Mouse (Mus musculus) NIH3T3 (cell line): ENCODE data around the gene Pxylp1.
"Not testable (repeated sequence)": the region's sequence is repeated elsewhere in the genome, so short reads cannot be mapped to it uniquely, and the experiment has no call there.

Experiments used
- DNase-seq: peaks from one replicate; pipeline ENCODE4 v3.0.0-alpha.2; 2012; ENCODE audit warnings: low read depth

Gene Pxylp1

DNA sequence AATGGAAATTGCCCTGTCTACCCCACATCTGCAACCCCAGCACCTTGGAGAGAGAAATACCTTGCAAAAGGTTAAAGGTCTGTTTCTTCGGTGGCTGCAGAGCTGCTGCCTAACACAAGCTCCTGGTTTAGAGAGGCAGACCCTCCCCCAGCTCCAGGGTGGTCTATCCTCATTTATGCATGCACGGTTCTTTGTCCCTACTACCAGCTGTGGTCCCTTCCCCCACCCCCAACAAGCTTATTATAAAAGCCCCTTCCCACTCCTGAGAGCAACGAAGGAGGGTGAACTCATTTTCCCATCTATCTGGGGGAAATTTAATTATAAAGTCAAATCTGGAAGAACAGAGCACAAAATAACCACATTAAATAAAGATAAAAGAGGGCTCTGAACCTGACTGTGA, at the start of gene Pxylp1:
Gene Pxylp1, minus strand, starts transcription at position 124 of the 400 bp plus-strand sequence.
- no peak for DNase-seq

DNA sequence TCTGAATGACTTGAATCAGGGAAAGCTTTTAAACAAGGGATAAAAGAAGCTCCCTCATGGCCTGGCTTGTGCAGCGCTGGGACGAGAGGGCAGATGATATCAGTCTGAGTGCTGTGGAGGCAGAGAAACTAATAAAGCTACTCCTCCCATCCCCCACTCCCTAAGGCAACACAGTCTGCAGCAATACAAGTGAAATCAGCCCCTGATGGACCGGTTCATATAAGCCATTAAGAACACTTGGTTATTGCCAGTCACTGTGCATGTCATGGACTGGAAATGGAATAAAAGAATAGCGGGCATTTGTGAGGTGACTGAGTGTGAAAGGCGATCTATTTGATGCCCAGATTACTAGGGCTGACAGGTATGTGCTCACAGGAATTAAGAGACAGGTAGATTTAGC, 46.4 kb upstream of the Pxylp1 start:
- no peak for DNase-seq

GRCm38 (mm10) chr9:96936427-96936826, 44.0 kb upstream of the Pxylp1 start:
- DNase-seq: not testable (repeated sequence)

GRCm38 (mm10) chr9:96935556-96936300, 43.3 kb upstream of the Pxylp1 start:
- no peak for DNase-seq

- no peak for DNase-seq
These were observed 42.3 kb upstream of the Pxylp1 start for GRCm38 (mm10) chr9:96934816-96935215.

GRCm38 (mm10) chr9:96932751-96933150, 40.3 kb upstream of the Pxylp1 start:
- no peak for DNase-seq

GRCm38 (mm10) chr9:96923577-96924316, 31.3 kb upstream of the Pxylp1 start:
- no peak for DNase-seq

- no peak for DNase-seq
These were observed 30.6 kb upstream of the Pxylp1 start for GRCm38 (mm10) chr9:96923119-96923518.

DNA sequence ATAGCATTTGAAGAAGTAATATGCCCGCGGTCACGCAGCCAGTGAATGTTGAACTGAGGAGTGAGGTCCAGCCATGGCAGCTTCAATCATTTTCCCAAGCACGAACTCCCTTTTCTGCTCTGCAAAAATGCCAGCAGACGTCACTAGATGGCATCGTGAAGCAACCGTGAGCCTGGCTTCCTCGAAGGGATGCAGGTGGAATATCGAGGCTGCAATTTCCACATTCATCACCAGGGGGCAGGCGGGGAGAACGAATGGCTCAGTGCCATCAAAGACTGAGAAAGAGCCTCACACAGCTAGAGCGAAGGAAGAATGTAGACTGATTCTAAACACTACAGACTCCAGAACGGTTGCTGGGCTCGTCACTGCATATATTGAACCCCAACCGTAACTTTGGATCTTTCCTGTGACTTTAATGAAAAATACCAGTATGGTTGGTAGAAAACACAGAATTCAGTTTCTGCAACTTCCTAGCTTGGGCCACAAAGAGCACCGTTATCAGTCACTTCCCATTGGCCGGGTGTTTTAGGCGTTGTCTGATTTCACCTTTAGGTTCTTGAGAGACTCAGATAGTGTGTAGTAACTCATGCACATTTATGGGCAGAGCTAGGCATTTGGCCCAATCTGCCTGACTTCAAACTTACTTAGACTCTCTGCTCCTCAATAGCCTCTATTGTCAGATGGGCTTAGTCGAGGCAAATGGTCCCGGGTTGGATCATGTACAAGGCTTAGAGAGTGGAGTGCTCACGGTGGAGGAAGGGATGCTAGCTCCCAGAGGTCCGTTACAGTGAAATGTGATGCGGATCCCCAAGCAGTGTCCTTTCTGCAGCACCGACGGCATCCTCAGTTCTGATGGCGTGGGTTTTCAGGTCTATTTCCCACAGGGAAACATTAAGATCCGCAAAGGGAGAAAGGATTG, 24.4 kb upstream of the Pxylp1 start:
- peak; percentile 93 for DNase-seq

DNA sequence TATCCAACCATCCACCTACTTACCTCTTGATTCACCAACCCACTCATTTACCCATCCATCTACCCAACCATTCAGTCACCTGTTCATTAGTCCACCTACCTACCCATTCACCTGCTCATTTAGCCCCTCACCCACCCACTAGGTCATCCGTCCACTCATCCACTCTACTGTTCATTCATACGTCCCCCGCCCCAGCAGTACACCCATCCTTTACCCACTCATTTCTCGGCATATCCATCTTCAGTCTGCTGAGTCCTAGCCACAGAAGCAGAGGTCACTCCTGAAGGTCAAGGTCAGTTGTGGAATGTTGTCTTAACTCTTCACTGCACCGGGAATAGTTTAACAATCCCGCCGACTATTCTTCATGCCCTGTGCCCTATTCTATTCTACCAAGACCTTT, 23.6 kb upstream of the Pxylp1 start:
- no peak for DNase-seq

GRCm38 (mm10) chr9:96914851-96915250, 22.4 kb upstream of the Pxylp1 start:
- no peak for DNase-seq

GRCm38 (mm10) chr9:96914005-96914404, 21.5 kb upstream of the Pxylp1 start:
- no peak for DNase-seq

DNA sequence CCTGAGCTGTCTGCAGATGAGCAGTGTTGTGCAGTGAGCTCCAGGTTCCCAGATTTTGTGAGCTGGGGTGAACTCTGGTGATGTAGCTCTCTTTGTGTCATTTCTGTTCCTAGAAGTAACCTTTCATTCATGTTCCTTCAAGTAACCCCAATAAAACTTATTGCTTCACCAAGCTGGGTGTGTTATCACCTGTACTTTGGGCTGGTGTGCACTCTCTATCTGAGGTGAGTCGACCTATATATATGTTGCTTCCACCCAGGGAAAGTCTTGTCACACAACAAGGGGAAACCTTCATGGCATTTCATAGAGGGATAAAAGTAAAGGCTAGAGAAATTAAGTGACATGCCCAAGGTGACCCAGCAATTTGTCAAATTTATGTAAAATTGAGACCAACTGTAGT, 17.0 kb upstream of the Pxylp1 start:
- DNase-seq: no peak

DNA sequence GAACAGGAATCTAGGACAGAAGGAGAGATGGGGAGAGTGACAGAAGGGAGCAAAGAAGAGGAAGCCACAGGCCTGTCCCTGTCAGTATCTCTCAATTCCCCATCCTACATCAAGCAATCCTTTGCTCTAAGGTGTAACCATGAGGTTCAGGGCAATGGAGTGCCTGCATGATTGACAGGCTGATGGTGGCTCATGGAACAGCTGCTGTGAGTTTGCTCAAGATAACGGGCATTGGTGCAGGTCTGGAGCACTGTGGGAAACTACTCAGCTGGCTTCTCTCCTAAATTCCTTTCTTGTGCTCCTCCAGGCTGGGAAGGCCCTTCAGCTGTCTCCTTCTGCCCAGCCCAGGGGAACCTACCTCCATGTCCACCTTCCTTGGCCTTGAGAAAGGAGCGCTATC, 16.3 kb upstream of the Pxylp1 start:
- DNase-seq: no peak

GRCm38 (mm10) chr9:96904360-96905355, 12.2 kb upstream of the Pxylp1 start:
- DNase-seq: no peak

GRCm38 (mm10) chr9:96899717-96900116, 7.2 kb upstream of the Pxylp1 start:
- DNase-seq: no peak

DNA sequence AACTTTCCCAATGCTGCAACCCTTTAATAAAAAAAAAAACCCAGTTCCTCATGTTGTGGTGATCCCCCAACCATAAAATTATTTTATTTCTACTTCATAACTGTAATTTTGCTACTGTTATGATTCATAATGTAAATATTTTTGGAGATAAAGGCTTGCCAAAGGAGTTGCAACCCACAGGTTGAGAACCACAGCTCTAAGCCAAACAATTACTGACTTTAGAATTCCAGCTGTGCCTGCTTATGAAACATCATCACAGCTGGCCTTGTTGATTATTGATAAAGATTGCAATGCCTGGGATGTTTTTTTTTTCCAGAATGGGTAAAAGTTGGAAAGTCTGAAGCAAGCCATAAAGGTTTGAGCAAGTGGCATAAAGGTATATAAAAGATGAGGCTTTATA, 6.5 kb upstream of the Pxylp1 start:
- DNase-seq: peak; percentile 30

GRCm38 (mm10) chr9:96896690-96897089, 4.2 kb upstream of the Pxylp1 start:
- DNase-seq: no peak

- DNase-seq: no peak
These were observed 1.1 kb upstream of the Pxylp1 start for GRCm38 (mm10) chr9:96893582-96893981.

- DNase-seq: no peak
These were observed 833 bp downstream of the Pxylp1 start for GRCm38 (mm10) chr9:96891341-96892330.
